Mouse (Mus musculus) heart, adult 8-10 months (tissue): Measurements from ENCODE around the gene Trim65. TPM values are rescaled to one million over a fixed set of nuclear protein-coding genes. Genes with fewer than 3 reads are reported as not detected.
"Not testable (repeated sequence)": the region's sequence is repeated elsewhere in the genome, so short reads cannot be mapped to it uniquely, and the experiment has no call there.

Experiments
- DNase-seq: peaks from one replicate; pipeline ENCODE4 v3.0.0; 2022; ENCODE audit warnings: low spot score
- total RNA-seq, 4 experiments: library from RNA; stranded (reverse); gene quantifications; 2 replicates each; pipeline ENCODE4 v1.2.4; 2022

Gene Trim65
- total RNA-seq, 4 experiments from 2014 or later: 6.6 to 8.2 (median 7.6) TPM

- DNase-seq: peak; percentile 87
Measured at GRCm38 (mm10) chr11:116138468-116139138, 7.7 kb upstream of the Trim65 start, which contains the start of gene Mrpl38. Gene Mrpl38 (minus strand): TSS chr11:116138868.

- no peak for DNase-seq
Measured at GRCm38 (mm10) chr11:116138096-116138467, 7.2 kb upstream of the Trim65 start.

GRCm38 (mm10) chr11:116134171-116134570 lies 3.2 kb upstream of the Trim65 start:
- DNase-seq: no peak

- DNase-seq: no peak
Measured at GRCm38 (mm10) chr11:116133497-116133896, 2.6 kb upstream of the Trim65 start.

DNA sequence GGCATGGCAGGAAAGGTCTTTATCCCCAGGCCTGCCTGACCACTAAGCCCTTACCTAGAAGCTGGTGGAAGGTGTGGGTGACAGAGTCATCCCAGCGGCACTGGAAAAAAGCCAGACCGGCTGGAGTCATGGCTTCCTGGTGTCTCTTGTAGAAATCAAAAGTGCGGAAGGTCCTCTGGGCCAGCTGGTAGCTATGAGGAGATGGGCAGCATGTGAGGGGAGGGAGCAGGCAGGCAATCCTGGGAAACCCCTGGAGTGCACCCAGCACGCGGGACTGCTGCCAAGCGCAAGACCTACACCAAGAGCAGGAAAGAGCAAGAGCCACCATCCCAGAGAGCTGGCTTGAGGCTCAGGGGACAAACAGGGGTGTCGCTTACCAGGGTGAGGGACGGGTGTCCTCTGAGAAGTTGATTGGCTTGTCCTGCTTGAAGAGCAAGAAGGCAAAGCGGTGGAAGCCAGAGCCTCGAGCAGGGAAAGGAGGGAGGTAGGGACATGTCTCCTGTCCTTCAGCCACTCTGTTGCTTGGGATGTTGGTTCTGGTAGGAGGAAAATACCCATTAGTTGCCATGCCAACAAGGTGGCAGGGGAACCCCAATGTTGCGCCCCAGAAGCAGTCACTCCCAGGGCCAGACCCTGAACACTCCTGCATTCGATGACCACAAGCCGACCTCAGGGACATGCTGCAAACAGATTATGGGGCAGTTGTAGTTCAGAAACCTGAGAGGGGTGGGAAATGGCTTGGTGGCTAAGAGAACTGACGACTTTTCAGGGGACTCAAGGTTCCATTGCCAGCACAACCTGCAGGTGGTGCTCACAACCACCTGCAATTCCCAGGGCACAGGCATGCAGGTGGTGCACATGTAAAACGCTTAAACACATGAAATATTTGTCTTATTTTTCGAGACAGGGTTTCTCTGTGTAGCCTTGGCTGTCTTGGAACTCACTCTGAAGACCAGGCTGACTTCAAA lies 1.7 kb upstream of the Trim65 start:
- no peak for DNase-seq

DNA sequence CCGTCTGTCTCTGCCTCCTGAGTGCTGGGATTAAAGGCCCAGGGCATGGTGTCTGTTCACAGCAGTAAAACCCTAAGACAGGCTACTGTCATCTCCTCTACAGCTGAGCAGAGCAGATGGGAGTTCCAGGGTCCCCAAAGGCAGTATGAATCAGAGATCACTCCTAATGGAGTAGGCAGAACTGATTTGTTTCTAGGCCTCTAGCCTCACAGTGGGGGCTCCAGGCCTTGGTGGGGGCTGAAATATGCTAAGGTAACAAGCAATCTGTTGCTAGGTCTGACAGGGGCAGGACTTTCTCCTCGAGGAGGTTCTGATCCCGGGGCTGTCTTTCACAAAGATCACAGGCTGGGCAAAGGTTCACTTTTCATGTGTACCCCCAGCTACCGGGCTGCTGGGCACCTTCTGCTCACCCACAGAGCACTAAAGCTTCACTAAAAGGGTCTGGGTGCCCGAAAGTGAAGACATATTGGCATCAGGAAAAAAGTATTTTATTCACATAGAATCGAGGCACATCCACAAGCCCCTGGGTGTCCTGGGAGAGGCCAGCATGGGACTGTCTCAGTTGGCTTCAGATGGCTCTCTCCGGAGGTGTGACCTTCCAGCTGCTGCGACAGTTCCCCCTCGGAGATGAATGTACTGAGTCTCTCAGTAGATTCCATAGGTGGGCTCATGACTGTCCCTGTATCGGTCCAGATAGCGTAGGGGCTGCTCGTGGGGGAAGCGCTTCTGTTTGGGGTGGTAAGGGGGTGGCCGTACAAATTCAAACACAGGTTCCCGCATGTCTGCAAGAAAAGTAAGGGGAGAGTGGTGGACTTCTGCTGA lies 632 bp upstream of the Trim65 start:
- no peak for DNase-seq

- DNase-seq: no peak
Measured at GRCm38 (mm10) chr11:116129993-116130487, 888 bp downstream of the Trim65 start.

DNA sequence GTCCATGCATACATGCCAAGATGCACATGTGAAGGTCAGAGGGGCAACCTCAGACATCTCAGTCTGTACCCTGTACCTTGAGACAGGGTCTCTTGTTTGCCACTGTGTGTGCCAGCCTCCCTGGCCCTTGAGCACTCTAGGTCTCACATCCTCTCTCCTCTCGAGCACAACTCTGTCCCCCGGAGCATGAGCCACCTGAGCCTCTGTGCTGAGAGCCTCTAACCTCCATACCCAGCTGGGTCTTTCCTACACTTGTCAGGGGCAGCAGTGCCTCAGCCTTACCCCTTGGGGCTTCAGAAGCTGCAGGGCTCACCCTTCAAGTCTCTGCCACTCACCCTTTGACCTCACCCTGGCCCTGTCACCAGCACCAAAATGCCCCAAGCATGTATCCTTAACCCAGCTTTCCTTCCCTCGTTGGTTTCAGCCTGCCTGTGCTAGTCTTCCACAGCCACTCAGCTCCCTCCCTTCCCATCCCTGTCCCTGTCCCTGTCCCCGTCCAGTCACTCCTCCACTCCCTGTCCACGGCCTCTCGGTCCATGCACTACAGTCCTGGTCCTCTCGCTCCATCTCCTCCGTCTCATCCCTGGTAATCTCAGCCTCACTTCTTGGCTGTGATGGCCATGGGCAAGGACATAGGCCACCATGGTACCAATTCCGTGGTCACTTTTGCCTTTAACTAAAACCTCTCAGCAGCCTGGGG lies 1.7 kb downstream of the Trim65 start:
- no peak for DNase-seq

- no peak for DNase-seq
Measured at GRCm38 (mm10) chr11:116127986-116128385, 2.9 kb downstream of the Trim65 start.

- DNase-seq: peak; percentile 63
Measured at GRCm38 (mm10) chr11:116127156-116127980, 3.6 kb downstream of the Trim65 start, which contains the start of gene Trim47. Gene Trim47 (minus strand): TSS chr11:116127210.

GRCm38 (mm10) chr11:116126261-116126660 lies 4.7 kb downstream of the Trim65 start:
- DNase-seq: no peak

DNA sequence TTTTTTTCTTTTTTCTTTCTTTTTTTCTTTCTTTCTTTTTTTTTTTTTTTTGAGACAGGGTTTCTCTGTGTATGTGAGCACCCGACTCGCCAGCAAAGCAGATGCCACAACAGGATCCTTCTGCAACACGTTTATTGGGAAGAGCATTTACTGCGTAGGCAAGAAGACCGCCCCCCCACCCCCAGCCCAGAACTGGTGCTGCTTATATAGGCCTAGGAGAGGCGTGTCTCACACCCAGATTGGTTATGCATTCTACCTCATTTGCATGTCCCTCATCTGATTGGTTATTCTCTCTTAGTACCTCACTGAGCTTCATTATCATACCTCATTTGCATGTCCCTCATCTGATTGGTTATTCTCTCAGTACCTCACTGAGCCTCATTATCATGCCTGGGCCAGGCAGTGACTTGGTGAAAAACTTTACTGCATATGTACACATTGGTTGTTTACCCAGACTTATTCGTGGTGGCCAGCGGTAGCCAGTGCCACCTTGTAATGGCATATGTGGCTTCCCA lies 9.1 kb downstream of the Trim65 start:
- DNase-seq: not testable (repeated sequence)

DNA sequence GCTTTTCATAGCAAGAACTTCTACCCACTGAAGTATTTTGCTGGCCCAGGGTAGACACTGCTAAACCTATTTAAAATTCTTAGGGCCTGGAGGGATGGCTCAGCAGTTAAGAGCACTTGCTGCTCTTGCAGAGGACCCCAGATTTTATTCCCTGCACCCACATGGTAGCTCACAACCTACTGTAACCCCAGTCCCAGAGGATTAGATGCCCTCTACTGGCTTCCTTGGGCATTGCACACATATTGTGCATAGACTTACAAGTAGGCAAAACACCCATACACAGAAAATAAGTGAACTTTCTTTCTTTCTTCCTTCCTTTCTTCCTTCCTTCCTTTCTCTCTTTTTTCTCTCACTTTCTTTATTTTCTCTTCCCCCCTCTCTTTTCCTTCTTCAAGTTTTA lies 13.1 kb downstream of the Trim65 start:
- no peak for DNase-seq

GRCm38 (mm10) chr11:116117241-116117640 lies 13.7 kb downstream of the Trim65 start:
- DNase-seq: no peak

DNA sequence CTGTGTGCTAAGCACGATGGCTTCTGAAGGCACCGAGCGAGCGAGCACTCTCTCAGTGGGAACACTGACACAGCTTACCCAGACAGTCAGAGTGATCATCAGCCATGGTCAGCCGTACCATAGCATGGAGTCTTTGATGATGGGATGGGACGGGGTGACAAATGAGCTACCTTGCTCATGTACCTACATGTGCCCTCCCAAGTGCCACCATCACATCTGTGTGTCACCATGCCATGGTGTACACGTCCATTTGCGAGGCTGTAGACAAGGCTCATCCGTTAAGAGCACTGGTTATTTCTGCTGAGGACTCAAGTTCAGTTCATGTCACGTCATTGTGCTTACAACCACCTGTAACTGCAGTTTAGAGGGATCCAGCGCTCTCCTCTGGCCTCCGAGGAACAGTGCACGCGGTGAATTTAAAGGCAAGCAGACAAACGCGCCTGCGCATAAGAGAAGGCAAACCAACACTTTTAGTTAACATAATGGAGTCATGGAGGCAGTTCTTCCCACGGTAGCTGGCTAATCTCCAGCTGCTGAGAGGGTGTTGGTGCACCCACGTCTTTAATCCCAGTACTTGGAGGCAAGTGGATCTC lies 19.2 kb downstream of the Trim65 start:
- no peak for DNase-seq

GRCm38 (mm10) chr11:116111067-116111466 lies 19.9 kb downstream of the Trim65 start:
- DNase-seq: no peak

- no peak for DNase-seq
Measured at GRCm38 (mm10) chr11:116110540-116110939, 20.4 kb downstream of the Trim65 start.

DNA sequence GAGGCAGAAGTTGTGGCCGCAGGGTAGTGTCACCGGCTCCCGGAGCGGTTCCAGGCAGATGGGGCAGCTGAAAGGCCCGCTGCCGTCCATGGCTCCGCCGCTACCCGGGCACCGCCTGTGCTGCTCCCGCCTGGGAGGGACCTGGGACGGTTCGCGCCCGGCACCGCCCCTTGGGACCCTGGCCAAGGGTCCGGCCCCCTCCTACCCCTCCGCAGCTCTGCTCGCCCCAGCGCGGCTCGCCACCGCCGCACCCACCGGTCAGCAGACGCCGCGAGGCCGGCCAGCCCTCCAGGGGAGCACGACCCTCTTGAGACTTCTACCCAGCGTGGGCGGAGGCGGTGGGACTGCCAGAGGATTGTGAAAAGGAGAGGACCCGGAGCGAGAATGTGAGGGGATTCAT lies 20.8 kb downstream of the Trim65 start:
- peak; percentile 85 for DNase-seq

GRCm38 (mm10) chr11:116109441-116110081 lies 21.4 kb downstream of the Trim65 start:
- DNase-seq: no peak
